Mouse (Mus musculus) spleen, adult 2 months (tissue): ENCODE results near the gene Nosip.

ENCODE experiments used
- CTCF ChIP-seq: fragments of 200-500 bp; IDR thresholded peaks from 2 replicates; pipeline ENCODE4 v1.5.1; 2011; ENCODE audit warnings: mild to moderate bottlenecking, inconsistent platforms; ENCODE audit not compliant: insufficient read depth, insufficient read length, insufficient replicate concordance; ENCODE audit errors: extremely low read depth
- POLR2A ChIP-seq: fragments of 200-500 bp; IDR thresholded peaks from 2 replicates; pipeline ENCODE4 v1.6.1; 2011; ENCODE audit warnings: low read depth, low read length, inconsistent platforms

DNA sequence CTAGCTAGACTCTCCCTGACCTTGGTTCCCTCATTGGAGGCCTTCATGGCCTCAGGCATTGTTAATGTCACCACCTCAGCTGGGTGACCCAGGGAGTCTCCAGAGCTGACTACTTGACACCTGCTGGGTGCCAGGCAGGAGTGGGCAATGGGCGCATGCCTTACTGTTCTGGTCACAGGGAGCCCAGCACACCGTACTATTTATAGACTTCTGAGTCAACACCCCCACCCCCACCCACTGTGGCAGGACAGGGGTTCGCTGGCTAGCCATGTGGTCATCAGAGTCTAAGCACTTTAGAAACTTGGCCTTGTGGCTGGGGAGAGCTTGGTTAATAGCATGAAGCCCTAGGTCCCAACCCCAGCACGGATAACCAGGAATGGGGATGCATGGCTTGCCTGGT, 13.2 kb downstream of the Nosip start:
- TF ChIP-seq CTCF (no peak), POLR2A (no peak)
